Mouse (Mus musculus) intestine, postnatal 0 days (tissue): ENCODE data around the gene Iqcg. TPM values are rescaled to one million over a fixed set of nuclear protein-coding genes. Genes with fewer than 3 reads are reported as not detected.

Experiments used
- ATAC-seq: fragments of 200-750 bp; cut with Nextera tagmentation; 2 replicates; pipeline ENCODE4 v1.8.0; 2017; ENCODE audit warnings: mild to moderate bottlenecking, moderate TSS enrichment, moderate library complexity
- H3K27ac ChIP-seq: fragments of 300-500 bp; sonication (generic); 2 replicates; pipeline ENCODE4 v1.5.1; 2014; ENCODE audit warnings: mild to moderate bottlenecking, low read depth, low read length, moderate library complexity
- H3K27me3 ChIP-seq: fragments of 300-500 bp; sonication (generic); replicated peaks from 2 replicates; pipeline ENCODE4 v1.6.1; 2014; ENCODE audit warnings: low read length, mixed read lengths; ENCODE audit not compliant: control insufficient read depth, insufficient read depth
- H3K36me3 ChIP-seq: fragments of 300-500 bp; sonication (generic); 2 replicates; pipeline ENCODE4 v1.6.1; 2014; ENCODE audit warnings: mild to moderate bottlenecking, moderate library complexity; ENCODE audit not compliant: control insufficient read depth, insufficient read depth
- H3K4me1 ChIP-seq: fragments of 300-500 bp; sonication (generic); replicated peaks from 2 replicates; pipeline ENCODE4 v1.6.1; 2014; ENCODE audit warnings: antibody characterized with exemption, low read length, mixed read lengths; ENCODE audit not compliant: control insufficient read depth, insufficient read depth
- H3K4me2 ChIP-seq: fragments of 300-500 bp; sonication (generic); replicated peaks from 2 replicates; pipeline ENCODE4 v1.6.1; 2014; ENCODE audit warnings: low read depth, mild to moderate bottlenecking, moderate library complexity
- H3K4me3 ChIP-seq: fragments of 300-500 bp; sonication (generic); 2 replicates; pipeline ENCODE4 v1.5.1; 2014; ENCODE audit warnings: low read depth, low read length
- H3K9ac ChIP-seq: fragments of 300-500 bp; sonication (generic); 2 replicates; pipeline ENCODE4 v1.6.1; 2014; ENCODE audit warnings: mild to moderate bottlenecking, low read depth, low read length
- H3K9me3 ChIP-seq: fragments of 300-500 bp; sonication (generic); 2 replicates; pipeline ENCODE4 v1.6.1; 2016; ENCODE audit warnings: mixed run types; ENCODE audit not compliant: control insufficient read depth
- CTCF ChIP-seq: sonication (generic); IDR thresholded peaks from 2 replicates; pipeline ENCODE4 v1.5.1; 2016; ENCODE audit warnings: low read depth, mild to moderate bottlenecking, control low read depth, antibody characterized with exemption, moderate library complexity
- WGBS: fragments of 180-500 bp; shearing (Covaris S2); extraction: QIAGEN DNeasy Blood & Tissue Kit; methylation state at CpG from one replicate; pipeline ENCODE4 v1.1.7; 2014; 5-methylcytosine and 5-hydroxymethylcytosine counted together
- polyA plus RNA-seq: library from polyadenylated mRNA; unstranded; fragments of >200 nt; fragmentation: Nextera tagmentation; extraction: Ambion mirVana; gene quantifications from 2 replicates; pipeline ENCODE4 v1.2.1, GENCODE M21; 2015

Gene Iqcg
- polyA plus RNA-seq, result 2.1 and 2.4 TPM in 2 replicates

GRCm38 (mm10) chr16:33056095-33056785, at the start of gene Iqcg, which contains the start of gene Rpl35a:
Gene Iqcg (minus strand): TSS chr16:33056218.
Gene Rpl35a (plus strand): TSS chr16:33056453.
- no peaks in the 10 kb centered on the region for H3K27me3 ChIP-seq
- under 1% methylated on average over 47 of the region's 47 CpGs for WGBS
- ATAC-seq, result peak; percentile 90

GRCm38 (mm10) chr16:33085666-33086065, 29.6 kb upstream of the Iqcg start:
- no peak overlapping the region for H3K4me2 ChIP-seq
- H3K27ac ChIP-seq, result no peak overlapping the region
- no peaks in the 10 kb centered on the region for H3K27me3 ChIP-seq
- H3K9ac ChIP-seq, result no peak overlapping the region
- WGBS, result 78% methylated on average over 8 of the region's 8 CpGs
- H3K9me3 ChIP-seq, result no peaks in the 10 kb centered on the region
- no peak for TF ChIP-seq CTCF
- no peak for ATAC-seq
- H3K36me3 ChIP-seq, result peaks cover 9% of the 10 kb centered on the region; the same call in 1 of the 2 replicates
- no peaks in the 10 kb centered on the region for H3K4me1 ChIP-seq
- H3K4me3 ChIP-seq, result no peak overlapping the region

More at GRCm38 (mm10) chr16:33056095-33056785, at the start of gene Iqcg, which contains the start of gene Rpl35a:
- H3K4me3 ChIP-seq, result peak within 1 kb of the TSS; percentile 97
- H3K27ac ChIP-seq, result peak within 1 kb of the TSS; percentile 83
- H3K36me3 ChIP-seq, result peaks cover 28% of the 10 kb centered on the region
- H3K4me2 ChIP-seq, result peak within 1 kb of the TSS; percentile 74
- H3K4me1 ChIP-seq, result 0 out of 2 replicates have a peak, but pooled peaks cover 8% of the 10 kb centered on the region
- H3K9me3 ChIP-seq, result no peaks in the 10 kb centered on the region
- peak; percentile 5; the same call in 1 of the 2 replicates for TF ChIP-seq CTCF
- peak within 1 kb of the TSS; percentile 94 for H3K9ac ChIP-seq

- ATAC-seq, result no peak
- Histone ChIP-seq H3K27me3 (no peaks in the 10 kb centered on the region), H3K4me3 (no peak overlapping the region), H3K9ac (no peak overlapping the region), H3K4me2 (no peak overlapping the region), H3K4me1 (no peaks in the 10 kb centered on the region), H3K27ac (no peak overlapping the region), H3K9me3 (no peaks in the 10 kb centered on the region), H3K36me3 (peaks cover 4% of the 10 kb centered on the region; the same call in 1 of the 2 replicates)
- TF ChIP-seq CTCF, result no peak
- 93% methylated on average over 2 of the region's 2 CpGs for WGBS
Measured at GRCm38 (mm10) chr16:33083996-33084395, 28.0 kb upstream of the Iqcg start.

- ATAC-seq, result no peak
- Histone ChIP-seq H3K4me2 (no peak overlapping the region), H3K27ac (no peak overlapping the region), H3K9me3 (no peaks in the 10 kb centered on the region), H3K27me3 (no peaks in the 10 kb centered on the region), H3K4me1 (no peaks in the 10 kb centered on the region), H3K9ac (no peak overlapping the region), H3K36me3 (no peaks in the 10 kb centered on the region; the same call in 1 of the 2 replicates), H3K4me3 (no peak overlapping the region)
- TF ChIP-seq CTCF, result no peak
- 93% methylated on average over 6 of the region's 6 CpGs for WGBS
Measured at GRCm38 (mm10) chr16:33082951-33083350, 26.9 kb upstream of the Iqcg start.

GRCm38 (mm10) chr16:33080063-33080462, 24.0 kb upstream of the Iqcg start:
- peaks cover 2% of the 10 kb centered on the region; the same call in 1 of the 2 replicates for H3K36me3 ChIP-seq
- H3K27ac ChIP-seq, result no peak overlapping the region
- no peak overlapping the region for H3K4me2 ChIP-seq
- H3K27me3 ChIP-seq, result no peaks in the 10 kb centered on the region
- no peak for ATAC-seq
- no peak for TF ChIP-seq CTCF
- H3K4me3 ChIP-seq, result no peak overlapping the region
- no peak overlapping the region for H3K9ac ChIP-seq
- no peaks in the 10 kb centered on the region for H3K9me3 ChIP-seq
- no peaks in the 10 kb centered on the region for H3K4me1 ChIP-seq
- WGBS, result 82% methylated on average over 7 of the region's 7 CpGs

GRCm38 (mm10) chr16:33077069-33077627, 21.1 kb upstream of the Iqcg start:
- no peak overlapping the region for H3K4me2 ChIP-seq
- no peaks in the 10 kb centered on the region for H3K27me3 ChIP-seq
- no peaks in the 10 kb centered on the region for H3K9me3 ChIP-seq
- peaks cover 2% of the 10 kb centered on the region; the same call in 1 of the 2 replicates for H3K36me3 ChIP-seq
- no peak overlapping the region for H3K9ac ChIP-seq
- ATAC-seq, result no peak
- no peak overlapping the region for H3K27ac ChIP-seq
- no peak for TF ChIP-seq CTCF
- WGBS, result 87% methylated on average over 5 of the region's 5 CpGs
- H3K4me3 ChIP-seq, result no peak overlapping the region
- no peaks in the 10 kb centered on the region for H3K4me1 ChIP-seq
